Mouse (Mus musculus): ENCODE results near the gene Rpf1. TPM values are rescaled to one million over a fixed set of nuclear protein-coding genes. Genes with fewer than 3 reads are reported as not detected.
A peak's percentile ranks its signal among the peaks of the same experiment; 100 is the strongest.

Gene Rpf1
- polyA plus RNA-seq, 1 experiment from 2014 or later, result 62.5 TPM

- no peak overlapping the region for H3K27ac ChIP-seq
- H3K9me3 ChIP-seq, result no peaks in the 10 kb centered on the region
- H3K9ac ChIP-seq, result no peak overlapping the region
- no peak for ATAC-seq (ENCODE audit: low FRiP score, low read depth)
- H3K36me3 ChIP-seq, result no peaks in the 10 kb centered on the region
- no peak overlapping the region for H3K4me2 ChIP-seq (replicated peaks)
- H3K27me3 ChIP-seq (replicated peaks), result no peaks in the 10 kb centered on the region
- whole genome bisulfite sequencing, result 8% methylated on average over 1 of the region's 1 CpGs
- no peak overlapping the region for H3K4me3 ChIP-seq
- H3K4me1 ChIP-seq, result no peaks in the 10 kb centered on the region
Observed at GRCm38 (mm10) chr3:146543632-146544031, 22.4 kb upstream of the Rpf1 start.

- H3K4me2 ChIP-seq (replicated peaks), result no peak overlapping the region
- H3K9me3 ChIP-seq, result no peaks in the 10 kb centered on the region
- no peak overlapping the region for H3K4me3 ChIP-seq
- ATAC-seq (ENCODE audit: low FRiP score, low read depth), result no peak
- H3K27ac ChIP-seq, result no peak overlapping the region
- no peak overlapping the region for H3K9ac ChIP-seq
- no peaks in the 10 kb centered on the region for H3K4me1 ChIP-seq
- no peaks in the 10 kb centered on the region for H3K27me3 ChIP-seq (replicated peaks)
- 92% methylated on average over 4 of the region's 4 CpGs for WGBS
- H3K36me3 ChIP-seq, result no peaks in the 10 kb centered on the region
Observed at GRCm38 (mm10) chr3:146540521-146541273, 19.5 kb upstream of the Rpf1 start.

- H3K9ac ChIP-seq, result no peak overlapping the region
- 61% methylated on average over 6 of the region's 6 CpGs for WGBS
- no peaks in the 10 kb centered on the region for H3K36me3 ChIP-seq
- no peak overlapping the region for H3K27ac ChIP-seq
- no peak overlapping the region for H3K4me2 ChIP-seq (replicated peaks)
- no peaks in the 10 kb centered on the region for H3K9me3 ChIP-seq
- no peaks in the 10 kb centered on the region for H3K27me3 ChIP-seq (replicated peaks)
- no peaks in the 10 kb centered on the region for H3K4me1 ChIP-seq
- ATAC-seq (ENCODE audit: low FRiP score, low read depth), result no peak
- H3K4me3 ChIP-seq, result no peak overlapping the region
Observed at GRCm38 (mm10) chr3:146534986-146535385, 13.8 kb upstream of the Rpf1 start.

GRCm38 (mm10) chr3:146528335-146528734 is 7.1 kb upstream of the Rpf1 start:
- no peak overlapping the region for H3K27ac ChIP-seq
- no peaks in the 10 kb centered on the region for H3K36me3 ChIP-seq
- no peak overlapping the region for H3K4me3 ChIP-seq
- H3K4me1 ChIP-seq, result no peaks in the 10 kb centered on the region
- WGBS, result 48% methylated on average over 2 of the region's 2 CpGs
- no peak for ATAC-seq (ENCODE audit: low FRiP score, low read depth)
- H3K4me2 ChIP-seq (replicated peaks), result no peak overlapping the region
- H3K27me3 ChIP-seq (replicated peaks), result no peaks in the 10 kb centered on the region
- H3K9me3 ChIP-seq, result no peaks in the 10 kb centered on the region
- no peak overlapping the region for H3K9ac ChIP-seq

- WGBS, result 11% methylated on average over 8 of the region's 8 CpGs
- Histone ChIP-seq H3K4me3 (peak overlapping the region; percentile 66), H3K27ac (peak overlapping the region; percentile 90; the same call in 1 of the 2 replicates), H3K4me2 (replicated peaks) (peak overlapping the region; percentile 75), H3K9ac (peak overlapping the region; percentile 72; the same call in 1 of the 2 replicates), H3K4me1 (no peaks in the 10 kb centered on the region), H3K27me3 (replicated peaks) (no peaks in the 10 kb centered on the region), H3K36me3 (peaks cover 18% of the 10 kb centered on the region), H3K9me3 (no peaks in the 10 kb centered on the region)
- 0 out of 2 replicates have a peak, but pooled peaks have one; percentile 7 for ATAC-seq (ENCODE audit: low FRiP score, low read depth)
Observed at GRCm38 (mm10) chr3:146521652-146522020, 407 bp upstream of the Rpf1 start.

GRCm38 (mm10) chr3:146520226-146520797 is 917 bp downstream of the Rpf1 start:
- ATAC-seq (ENCODE audit: low FRiP score, low read depth), result 0 out of 2 replicates have a peak, but pooled peaks have one; percentile 8
- Histone ChIP-seq H3K4me3 (peak overlapping the region; percentile 66), H3K4me2 (replicated peaks) (peak overlapping the region; percentile 75), H3K36me3 (peaks cover 21% of the 10 kb centered on the region), H3K27ac (peak overlapping the region; percentile 90; the same call in 1 of the 2 replicates), H3K4me1 (no peaks in the 10 kb centered on the region), H3K9ac (peak overlapping the region; percentile 72), H3K27me3 (replicated peaks) (no peaks in the 10 kb centered on the region), H3K9me3 (no peaks in the 10 kb centered on the region)
- 42% methylated on average over 5 of the region's 5 CpGs for WGBS

- H3K4me3 ChIP-seq, result no peak overlapping the region
- no peaks in the 10 kb centered on the region for H3K9me3 ChIP-seq
- no peaks in the 10 kb centered on the region for H3K27me3 ChIP-seq (replicated peaks)
- no peak overlapping the region for H3K27ac ChIP-seq
- H3K4me2 ChIP-seq (replicated peaks), result no peak overlapping the region
- 96% methylated on average over 7 of the region's 7 CpGs for WGBS
- ATAC-seq (ENCODE audit: low FRiP score, low read depth), result no peak
- peaks cover 6% of the 10 kb centered on the region; the same call in 1 of the 2 replicates for H3K4me1 ChIP-seq
- peaks cover 56% of the 10 kb centered on the region for H3K36me3 ChIP-seq
- H3K9ac ChIP-seq, result no peak overlapping the region
Observed at GRCm38 (mm10) chr3:146506711-146507110, 14.5 kb downstream of the Rpf1 start.

- peak overlapping the region; percentile 85; the same call in 1 of the 2 replicates for H3K9ac ChIP-seq
- no peak for ATAC-seq (ENCODE audit: low FRiP score, low read depth)
- 60% methylated on average over 5 of the region's 5 CpGs for WGBS
Observed at GRCm38 (mm10) chr3:146501601-146502123, 19.6 kb downstream of the Rpf1 start.

GRCm38 (mm10) chr3:146500810-146501201 is 20.4 kb downstream of the Rpf1 start:
- 11% methylated on average over 5 of the region's 5 CpGs for WGBS
- Histone ChIP-seq H3K36me3 (peaks cover 22% of the 10 kb centered on the region), H3K27ac (no peak overlapping the region), H3K9ac (peak overlapping the region; percentile 85), H3K9me3 (no peaks in the 10 kb centered on the region), H3K4me3 (peak overlapping the region; percentile 68), H3K4me1 (peaks cover 17% of the 10 kb centered on the region), H3K27me3 (replicated peaks) (no peaks in the 10 kb centered on the region), H3K4me2 (replicated peaks) (peak overlapping the region; percentile 70)
- no peak for ATAC-seq (ENCODE audit: low FRiP score, low read depth)

More at GRCm38 (mm10) chr3:146501601-146502123, 19.6 kb downstream of the Rpf1 start:
- no peaks in the 10 kb centered on the region for H3K27me3 ChIP-seq (replicated peaks)
- H3K4me2 ChIP-seq (replicated peaks), result peak overlapping the region; percentile 70
- peaks cover 28% of the 10 kb centered on the region for H3K36me3 ChIP-seq
- no peak overlapping the region for H3K27ac ChIP-seq
- no peaks in the 10 kb centered on the region for H3K9me3 ChIP-seq
- H3K4me1 ChIP-seq, result peaks cover 17% of the 10 kb centered on the region
- peak overlapping the region; percentile 68 for H3K4me3 ChIP-seq

GRCm38 (mm10) chr3:146500003-146500809 is 21.0 kb downstream of the Rpf1 start:
- Histone ChIP-seq H3K4me3 (peak overlapping the region; percentile 68), H3K9ac (peak overlapping the region; percentile 85), H3K27ac (peak overlapping the region; percentile 33), H3K4me2 (replicated peaks) (peak overlapping the region; percentile 70), H3K4me1 (peaks cover 17% of the 10 kb centered on the region), H3K36me3 (peaks cover 18% of the 10 kb centered on the region), H3K9me3 (no peaks in the 10 kb centered on the region), H3K27me3 (replicated peaks) (no peaks in the 10 kb centered on the region)
- under 1% methylated on average over 55 of the region's 57 CpGs for WGBS
- peak; percentile 87 for ATAC-seq (ENCODE audit: low FRiP score, low read depth)

GRCm38 (mm10) chr3:146499431-146500002 is 21.7 kb downstream of the Rpf1 start, which contains the start of the genes Spata1 and Gng5:
Gene Spata1 (minus strand): TSS chr3:146499753.
Gene Gng5 (plus strand): TSS chr3:146499807.
- Histone ChIP-seq H3K4me1 (peaks cover 17% of the 10 kb centered on the region), H3K27ac (peak within 1 kb of the TSS; percentile 33), H3K4me2 (replicated peaks) (peak within 1 kb of the TSS; percentile 70), H3K4me3 (peak within 1 kb of the TSS; percentile 68), H3K9me3 (no peaks in the 10 kb centered on the region), H3K9ac (peak within 1 kb of the TSS; percentile 85), H3K27me3 (replicated peaks) (no peaks in the 10 kb centered on the region), H3K36me3 (peaks cover 15% of the 10 kb centered on the region)
- 1% methylated on average over 65 of the region's 88 CpGs for WGBS
- peak; percentile 86 for ATAC-seq (ENCODE audit: low FRiP score, low read depth)

Measured in neural tube, embryonic 12.5 days (tissue).